Mouse (Mus musculus): Measurements from ENCODE around the gene 1600014C23Rik.

1600014C23Rik gene

DNA sequence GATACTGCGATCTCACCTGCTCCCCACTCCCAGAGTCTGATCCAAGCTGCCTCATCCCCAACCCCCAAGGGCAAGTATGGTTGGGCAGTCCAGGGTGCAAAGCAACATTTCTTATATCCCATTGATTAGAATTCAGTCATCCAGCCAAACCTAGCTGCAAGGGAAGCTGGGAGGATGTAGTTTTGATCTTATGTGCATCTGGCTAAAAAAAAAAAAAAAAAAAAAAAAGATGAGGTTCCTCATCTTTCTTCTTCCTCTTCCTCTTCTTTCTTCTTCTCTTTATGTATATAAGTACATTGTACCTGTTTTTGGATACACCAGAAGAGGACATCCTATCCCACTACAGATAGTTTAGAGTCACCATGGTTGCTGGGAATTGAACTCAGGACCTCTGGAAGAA, 17.7 kb upstream of the 1600014C23Rik start:
- no peak for DNase-seq

DNA sequence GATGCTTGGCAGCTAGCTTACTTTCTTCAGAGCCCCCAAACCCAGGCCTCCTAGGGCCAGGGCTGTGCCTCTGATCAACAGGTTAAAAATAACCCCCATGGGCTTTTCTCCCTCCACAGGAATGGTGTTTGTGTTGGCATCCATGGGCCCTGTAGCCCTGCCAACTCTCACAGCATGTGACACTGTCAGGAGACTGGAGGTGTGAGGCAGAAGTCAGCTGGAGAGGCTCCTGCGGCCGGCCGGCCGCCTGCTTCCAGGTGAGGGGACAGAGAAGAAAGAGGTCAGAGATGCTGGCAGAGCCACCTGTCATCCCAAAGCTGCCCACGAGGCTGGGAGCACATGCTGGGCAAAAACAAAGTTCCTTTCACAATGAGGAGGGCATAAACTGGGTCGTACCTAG, 15.5 kb upstream of the 1600014C23Rik start:
- no peak for DNase-seq

- DNase-seq = peak in 1 of 2 experiments; percentile 12
Measured at GRCm38 (mm10) chr17:45747858-45748785, 14.5 kb upstream of the 1600014C23Rik start.

DNA sequence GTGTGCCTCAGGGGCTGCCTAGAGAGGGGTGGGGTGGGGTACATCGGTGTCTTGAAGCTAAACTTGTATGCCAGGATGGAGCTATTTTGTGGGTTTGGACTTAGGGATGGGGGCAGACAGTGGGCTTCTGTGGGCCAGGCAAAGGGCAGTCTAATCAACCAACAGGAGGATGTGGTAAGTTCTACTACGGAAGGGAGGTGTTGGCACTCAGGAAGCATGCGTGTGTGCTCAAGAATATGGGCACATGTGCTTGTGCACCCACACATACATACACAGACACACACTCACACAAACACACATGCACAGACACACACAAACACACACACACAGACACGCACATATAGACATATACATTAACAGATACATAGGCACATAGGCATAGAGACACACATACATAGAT, 13.6 kb upstream of the 1600014C23Rik start:
- DNase-seq = no peak

GRCm38 (mm10) chr17:45746755-45747154, 13.1 kb upstream of the 1600014C23Rik start:
- DNase-seq = no peak

- DNase-seq = no peak
Measured at GRCm38 (mm10) chr17:45745629-45746028, 12.0 kb upstream of the 1600014C23Rik start.

DNA sequence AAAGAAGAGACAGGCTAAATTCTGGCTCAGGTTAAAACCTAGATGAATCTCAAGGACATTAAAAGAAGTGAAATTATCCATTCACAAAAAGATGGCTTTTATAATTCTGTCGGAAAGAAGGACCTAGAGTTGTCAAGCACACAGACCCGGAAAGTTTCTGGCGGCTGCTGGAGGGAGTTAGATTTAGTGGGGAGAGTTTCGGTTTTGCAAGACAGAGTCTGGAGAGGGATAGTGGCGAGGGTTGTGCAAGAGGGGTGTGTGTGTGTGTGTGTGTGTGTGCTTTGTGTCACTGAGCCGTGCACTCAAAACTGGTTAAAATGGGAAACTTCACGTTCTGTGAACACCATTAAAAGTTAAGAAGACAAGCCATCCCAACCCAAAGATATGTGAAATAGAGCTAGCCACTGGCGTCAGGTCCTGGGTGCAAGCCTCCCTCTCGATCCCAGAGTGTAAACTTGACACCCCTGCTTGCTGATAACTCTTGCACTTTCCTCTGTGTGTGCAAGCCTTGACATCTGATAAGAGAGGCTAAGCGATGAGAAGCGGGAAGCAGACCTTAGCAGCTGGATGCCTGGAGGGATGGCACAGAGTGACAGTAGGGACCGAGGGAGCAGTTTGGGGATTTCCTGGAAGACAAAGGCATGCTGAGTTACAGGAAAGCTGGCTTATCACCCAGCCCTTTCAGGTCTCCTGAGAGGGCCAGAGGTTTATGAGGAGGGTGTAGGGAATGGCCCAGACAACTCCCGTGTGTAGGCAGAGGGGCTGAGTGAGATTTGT, 8.9 kb upstream of the 1600014C23Rik start:
- no peak for DNase-seq

DNA sequence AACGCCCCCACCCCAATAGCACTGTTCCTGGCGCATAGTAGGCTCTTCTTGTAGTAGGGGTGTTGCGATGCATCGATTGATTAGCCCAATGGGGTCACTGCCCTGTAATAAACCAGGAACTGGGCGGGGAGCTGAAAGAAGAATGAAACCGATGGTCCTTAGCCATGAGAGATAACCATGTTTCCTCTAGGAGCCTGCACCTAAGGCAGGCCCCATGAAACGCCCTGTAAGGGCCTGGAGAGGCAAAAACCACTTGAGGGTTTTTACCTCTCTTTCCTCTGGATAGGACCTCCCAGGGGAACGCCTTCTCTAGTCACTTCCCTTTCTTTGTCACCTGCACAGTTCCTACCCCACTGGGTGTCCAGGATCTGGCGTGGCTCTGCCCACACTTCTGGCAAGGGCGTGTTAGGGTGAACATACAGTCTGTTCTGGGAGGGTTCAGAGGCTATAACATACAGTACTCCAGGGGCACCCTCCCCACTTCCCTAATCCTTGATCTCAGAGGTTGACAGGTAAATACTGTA, 3.5 kb upstream of the 1600014C23Rik start:
- no peak for DNase-seq

- DNase-seq = peak; percentile 86 to 90
Measured at GRCm38 (mm10) chr17:45736311-45737077, 2.9 kb upstream of the 1600014C23Rik start.

- DNase-seq = peak; percentile 74 to 78
Measured at GRCm38 (mm10) chr17:45735382-45736310, 2.0 kb upstream of the 1600014C23Rik start.

- no peak for DNase-seq
Measured at GRCm38 (mm10) chr17:45734881-45735280, 1.2 kb upstream of the 1600014C23Rik start.

GRCm38 (mm10) chr17:45734333-45734732, 689 bp upstream of the 1600014C23Rik start:
- no peak for DNase-seq

GRCm38 (mm10) chr17:45733038-45733734, 458 bp downstream of the 1600014C23Rik start:
- DNase-seq = no peak

GRCm38 (mm10) chr17:45731172-45731864, 2.3 kb downstream of the 1600014C23Rik start:
- DNase-seq = peak; percentile 80 to 83

DNA sequence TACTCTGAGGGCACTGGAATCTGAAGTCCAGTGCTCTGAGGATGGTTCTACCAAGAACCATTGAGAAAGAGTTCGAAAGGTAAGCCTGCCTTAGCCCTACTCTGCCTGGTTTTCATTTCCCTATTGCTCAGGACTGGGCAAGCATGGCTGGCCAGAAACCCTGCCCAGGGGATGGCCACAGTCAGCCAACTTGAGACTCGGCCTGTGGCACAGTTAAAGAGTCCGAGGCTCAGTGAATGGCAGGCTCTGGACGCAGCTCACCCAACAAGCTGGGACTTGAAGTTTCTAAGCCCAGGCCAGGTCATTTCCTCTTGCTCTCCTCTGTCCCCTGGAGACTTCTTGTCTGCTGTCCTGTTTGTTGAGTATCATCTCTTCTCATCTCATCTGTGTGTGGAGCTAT, 2.9 kb downstream of the 1600014C23Rik start:
- no peak for DNase-seq

DNA sequence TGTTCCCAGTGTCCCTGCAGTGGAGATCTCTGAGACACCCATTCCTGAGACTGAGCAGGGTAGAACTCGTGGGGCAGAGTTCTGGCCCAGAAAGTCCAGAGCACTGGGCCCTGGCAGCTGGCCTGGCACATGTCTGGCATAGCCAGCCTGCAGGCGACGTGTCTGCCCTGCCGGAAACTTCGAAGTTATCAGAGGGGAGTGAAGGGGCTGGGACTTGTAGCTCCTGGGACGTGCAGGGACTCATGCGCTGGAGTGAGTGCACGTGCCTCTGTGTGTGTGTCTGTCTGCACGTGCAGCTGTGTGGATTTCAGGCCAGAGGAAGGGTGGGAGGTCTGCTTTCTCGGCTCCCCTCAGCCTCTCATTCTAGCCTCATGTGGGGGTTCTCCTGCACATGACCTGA, 4.3 kb downstream of the 1600014C23Rik start:
- no peak for DNase-seq

DNA sequence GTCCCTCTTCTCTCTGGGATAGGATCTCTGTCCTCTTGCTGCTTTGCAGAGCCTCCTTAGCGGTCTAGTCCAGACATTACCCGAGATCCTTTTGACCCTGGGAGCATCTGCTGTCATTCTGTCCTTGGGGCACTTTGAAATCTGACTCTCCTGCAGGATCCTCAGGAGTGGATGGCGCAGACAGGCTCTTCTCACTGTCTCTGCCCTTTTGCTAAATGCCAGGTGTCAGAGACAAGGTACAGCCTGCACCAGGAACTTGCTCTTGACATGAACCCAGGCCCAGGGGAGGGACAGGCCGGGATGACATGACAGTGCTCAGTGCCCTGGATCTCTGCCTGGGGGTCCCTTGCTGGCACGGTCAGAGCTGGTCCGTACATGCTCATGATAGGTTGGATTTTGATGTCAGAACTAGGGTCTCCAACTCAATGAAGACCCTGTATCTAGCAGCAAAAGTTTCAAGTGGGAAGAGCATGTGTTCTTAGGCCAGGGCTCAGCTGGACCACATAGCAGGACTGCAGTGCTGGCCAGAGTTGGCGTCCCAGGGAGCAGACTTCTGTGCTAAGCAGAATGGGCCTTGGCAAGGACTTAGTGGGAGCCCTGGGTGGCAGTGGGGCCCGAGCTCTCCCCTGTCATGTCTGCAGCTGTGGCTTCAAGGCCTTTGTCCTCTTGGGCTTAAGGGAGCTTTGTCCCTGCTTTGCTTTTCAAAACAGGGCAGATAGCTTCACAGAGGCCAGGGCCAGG, 5.5 kb downstream of the 1600014C23Rik start:
- DNase-seq = no peak

DNA sequence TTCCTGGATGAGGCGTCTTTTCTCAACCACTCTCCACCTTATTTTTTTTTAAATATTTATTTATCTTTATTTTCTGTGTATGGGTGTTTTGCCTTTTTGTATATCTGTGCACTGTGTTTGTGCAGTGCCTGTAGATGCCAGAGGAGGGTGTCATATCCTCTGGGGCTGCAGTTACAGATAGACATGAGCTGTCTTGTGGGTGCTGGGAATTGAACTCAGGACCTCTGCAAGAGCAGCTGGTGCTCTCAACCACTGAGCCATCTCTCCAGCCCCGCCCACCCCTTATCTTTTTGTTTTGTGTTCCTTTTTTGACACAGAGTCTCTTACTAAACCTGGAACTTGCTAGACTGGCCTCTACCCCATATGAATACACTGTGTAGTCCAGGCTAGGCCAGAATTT, 6.2 kb downstream of the 1600014C23Rik start:
- DNase-seq = no peak

DNA sequence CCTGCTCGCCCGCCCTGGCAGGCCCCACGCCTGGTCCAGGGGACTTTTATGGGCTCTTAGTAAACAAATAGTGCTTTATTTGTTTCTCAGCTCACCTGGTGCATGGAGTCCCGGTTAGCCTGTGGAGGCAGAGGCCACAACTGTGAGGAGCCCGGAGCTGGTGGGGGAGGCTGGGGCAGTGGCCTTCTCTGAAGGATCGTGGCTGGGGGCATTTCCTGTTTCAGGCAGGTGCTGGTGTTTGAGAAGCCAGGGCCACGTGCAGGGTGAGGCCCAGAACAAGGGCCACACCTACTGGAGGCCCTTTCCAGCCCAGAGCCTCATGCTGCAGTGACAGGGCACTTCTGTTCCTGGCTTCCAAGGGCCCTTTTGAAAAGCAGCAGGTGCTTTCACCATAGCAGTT, 7.4 kb downstream of the 1600014C23Rik start:
- DNase-seq = no peak

DNA sequence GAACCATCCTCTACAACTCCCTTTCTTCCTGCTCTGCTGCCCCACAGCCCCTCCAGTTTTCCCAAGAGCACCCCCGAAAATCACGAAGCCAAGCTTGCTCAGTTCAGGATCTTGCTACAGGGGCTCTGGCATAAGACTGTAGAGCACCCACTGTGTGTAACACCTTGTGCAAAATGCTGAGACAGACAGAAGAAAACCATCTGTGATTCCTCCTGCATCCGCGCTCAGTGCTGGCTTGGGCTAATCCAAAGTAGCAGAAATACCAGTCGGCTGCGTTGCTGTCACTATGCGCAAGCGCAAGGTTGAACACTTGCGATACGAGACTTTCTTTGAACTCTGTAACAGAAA, 9.1 kb downstream of the 1600014C23Rik start:
- no peak for DNase-seq
